Mouse (Mus musculus): ENCODE measurements around the gene Tbrg4.

Gene Tbrg4

GRCm38 (mm10) chr11:6623704-6624103, 2.2 kb downstream of the Tbrg4 start:
- ATAC-seq (ENCODE audit: low TSS enrichment): no peak

DNA sequence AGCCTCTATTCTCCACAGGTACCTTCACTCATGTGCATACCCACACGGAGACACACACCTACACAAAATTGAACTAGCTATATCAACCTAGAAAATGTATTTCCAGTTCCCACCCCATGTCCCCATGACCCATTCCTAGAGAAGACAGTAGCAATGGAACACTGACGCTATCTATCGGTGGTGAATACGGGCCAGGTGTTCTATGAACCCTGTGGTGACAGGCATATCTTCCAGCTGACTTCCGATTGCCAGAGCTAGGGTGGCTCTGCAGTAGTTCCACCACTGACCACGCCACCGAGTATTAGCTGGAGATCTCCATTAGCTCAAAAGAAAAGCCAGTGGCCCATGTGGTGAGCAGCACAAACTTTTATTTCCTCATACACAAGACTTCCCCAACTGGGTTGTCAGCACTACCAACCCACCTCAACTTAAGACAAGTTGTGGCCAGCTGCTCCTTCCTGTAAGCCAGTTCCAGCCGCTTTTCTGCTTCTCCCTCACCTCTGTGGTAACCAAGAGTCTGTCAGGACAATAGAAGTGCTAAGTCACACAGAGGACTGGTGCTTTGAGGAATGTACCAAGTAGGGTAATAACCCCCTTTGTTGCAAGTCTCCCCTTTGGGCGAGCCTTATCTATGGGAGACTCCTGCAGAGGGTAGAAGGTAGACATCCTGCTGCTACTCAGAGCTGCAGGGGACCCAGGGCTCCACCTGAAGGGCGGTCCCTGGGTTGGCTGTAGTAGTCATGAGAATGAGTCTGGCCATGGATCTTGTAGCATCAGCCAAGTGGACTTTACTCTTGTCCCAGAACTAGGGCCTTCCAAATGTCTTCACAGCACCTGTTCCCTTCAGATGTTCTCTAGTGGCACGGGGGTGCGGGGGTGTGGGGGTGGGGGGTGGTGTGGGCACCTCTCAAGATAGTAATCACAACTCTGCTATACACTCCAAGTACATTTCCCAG, 10.3 kb downstream of the Tbrg4 start:
- no peak for ATAC-seq (ENCODE audit: low TSS enrichment)

DNA sequence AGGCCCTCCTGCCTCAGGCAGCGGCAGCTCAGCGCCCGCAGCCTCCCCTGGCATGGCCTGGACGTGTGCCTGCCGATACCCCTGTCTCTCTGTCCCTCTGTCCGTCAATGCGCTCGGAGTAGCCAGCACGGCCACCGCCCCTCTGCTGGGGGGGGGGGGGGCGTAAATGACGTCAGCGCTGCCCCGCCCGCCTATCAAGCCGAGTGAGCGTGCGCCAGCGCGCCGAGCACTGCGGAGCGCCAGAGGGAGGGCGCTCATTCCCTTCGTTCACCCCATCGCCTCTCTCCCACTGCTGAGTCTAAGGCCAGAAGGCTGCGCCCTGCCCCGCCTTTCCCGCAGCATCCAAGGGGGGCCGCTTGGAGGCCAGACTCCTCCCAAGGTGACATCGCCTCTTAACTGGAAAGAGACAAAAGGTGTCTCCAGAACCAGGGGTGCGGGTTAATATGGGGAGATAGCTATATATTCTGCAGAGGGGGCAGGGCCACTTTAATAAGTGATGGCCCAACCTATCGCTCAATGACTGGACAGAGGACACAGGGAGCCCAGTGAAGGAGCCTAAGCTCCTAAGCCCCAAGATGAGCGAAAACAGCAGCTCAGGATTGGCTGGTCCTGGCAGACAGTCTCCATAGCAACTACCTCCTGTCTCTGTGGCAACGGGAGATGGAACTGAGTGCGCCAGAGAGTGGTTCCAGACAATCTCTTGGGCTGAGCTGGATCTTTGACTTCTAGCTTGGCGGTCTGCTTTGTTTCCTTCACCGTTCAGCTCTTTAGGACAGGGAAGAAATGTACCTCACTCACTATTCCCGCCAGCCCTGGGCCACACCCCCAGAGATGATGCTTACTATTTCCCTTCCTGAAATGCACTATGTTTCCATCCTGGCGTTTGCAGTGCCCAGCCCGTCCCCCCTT, 20.1 kb downstream of the Tbrg4 start, which contains the start of gene Nacad:
Gene Nacad (minus strand): TSS at position 563 of the 909 bp plus-strand sequence.
- peak; percentile 82 for ATAC-seq (ENCODE audit: low TSS enrichment)

GRCm38 (mm10) chr11:6605021-6605481, 20.8 kb downstream of the Tbrg4 start:
- peak; percentile 14 for ATAC-seq (ENCODE audit: low TSS enrichment)

DNA sequence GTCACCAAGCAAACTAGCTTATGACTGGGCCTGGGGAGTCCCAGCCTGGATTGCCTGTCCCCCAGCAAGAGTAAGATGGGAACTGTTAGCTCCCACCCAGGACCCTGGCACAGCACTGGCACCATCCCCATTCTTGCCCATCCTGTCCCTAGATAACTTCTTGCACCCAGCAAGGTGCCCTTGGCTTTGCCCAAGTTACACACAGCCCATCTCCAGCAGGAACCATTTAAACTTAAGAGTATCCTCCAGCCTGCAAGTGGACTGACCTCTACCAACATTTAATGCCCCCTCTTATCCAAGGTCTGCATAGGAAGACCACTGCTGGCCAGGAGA, 21.3 kb downstream of the Tbrg4 start:
- no peak for ATAC-seq (ENCODE audit: low TSS enrichment)

DNA sequence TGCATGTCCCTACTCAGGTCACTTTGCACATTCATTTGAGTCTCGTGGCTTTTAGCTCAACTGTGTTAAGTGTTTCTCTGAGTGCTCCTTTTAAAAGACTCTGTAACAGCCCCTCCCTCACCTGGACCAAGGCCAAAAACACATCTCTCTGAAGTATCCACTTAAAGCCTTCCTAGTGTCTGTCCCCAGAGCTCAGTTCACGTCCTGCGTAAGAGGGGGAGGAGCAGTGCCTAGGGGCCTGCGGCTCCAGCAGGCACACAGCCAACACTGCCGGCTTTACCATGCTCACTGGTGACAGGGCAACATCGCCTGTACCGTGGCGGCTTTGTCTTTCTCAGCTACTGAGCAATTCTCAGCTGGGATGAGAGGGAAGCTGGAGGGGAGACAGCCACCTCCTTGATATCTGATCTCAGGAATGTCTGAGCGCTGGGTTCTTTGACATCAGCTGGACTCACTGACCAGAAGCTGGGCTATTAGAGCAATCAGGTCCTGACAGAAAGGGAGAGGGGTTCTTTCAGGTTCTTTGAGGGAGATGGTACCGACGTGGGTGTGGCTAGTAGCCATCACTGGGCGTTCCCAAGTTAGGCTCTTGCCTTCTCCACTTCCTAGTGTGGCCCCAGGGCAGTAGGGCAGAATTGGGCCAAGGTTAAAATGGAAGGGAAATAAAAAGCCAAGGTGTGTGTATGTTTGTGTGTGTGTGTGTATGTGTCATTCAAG, 21.8 kb downstream of the Tbrg4 start:
- 0 out of 2 replicates have a peak, but pooled peaks have one; percentile 2 for ATAC-seq (ENCODE audit: low TSS enrichment)

DNA sequence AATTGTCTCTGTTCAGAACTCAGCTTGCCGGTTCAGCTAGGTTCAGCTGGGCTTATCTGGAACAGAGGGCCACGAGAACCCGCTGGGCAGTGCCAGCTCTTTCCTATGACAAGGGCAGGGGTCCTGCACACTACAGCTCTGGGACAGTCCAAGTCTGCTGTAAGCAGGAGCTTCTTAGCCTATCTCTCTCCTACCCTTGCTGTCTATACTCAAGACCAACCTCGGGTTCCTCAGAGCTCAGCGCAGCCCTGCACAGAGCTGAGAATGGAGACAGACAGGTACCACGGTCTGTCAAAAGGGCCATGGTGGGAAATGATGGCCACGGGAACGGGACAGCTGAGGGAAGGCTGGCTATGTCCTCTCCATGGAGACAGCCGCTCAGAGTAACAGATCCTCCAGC, 22.6 kb downstream of the Tbrg4 start:
- ATAC-seq (ENCODE audit: low TSS enrichment): no peak

DNA sequence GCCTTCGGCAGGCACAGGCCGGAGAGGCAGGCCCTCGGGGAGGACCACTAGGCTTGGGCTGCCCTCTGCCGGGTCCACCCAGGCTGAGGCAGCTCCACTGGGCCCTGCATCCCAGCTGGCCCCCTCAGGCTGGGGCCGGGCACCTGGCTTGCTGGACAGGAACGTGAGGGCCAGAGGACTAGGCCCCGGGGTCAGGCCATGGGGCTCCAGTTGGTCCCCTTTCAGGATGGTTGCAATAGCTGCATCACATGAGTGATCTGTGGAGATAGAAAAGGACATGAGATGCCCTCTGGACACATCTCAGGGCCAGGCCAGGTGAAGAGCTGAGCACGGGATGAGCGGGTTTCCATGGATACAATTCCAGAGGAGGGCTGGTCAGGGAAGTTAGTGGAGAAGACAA, 23.2 kb downstream of the Tbrg4 start:
- ATAC-seq (ENCODE audit: low TSS enrichment): no peak

GRCm38 (mm10) chr11:6601649-6602480, 24.0 kb downstream of the Tbrg4 start:
- ATAC-seq (ENCODE audit: low TSS enrichment): no peak

GRCm38 (mm10) chr11:6600284-6600944, 25.5 kb downstream of the Tbrg4 start:
- no peak for ATAC-seq (ENCODE audit: low TSS enrichment)

DNA sequence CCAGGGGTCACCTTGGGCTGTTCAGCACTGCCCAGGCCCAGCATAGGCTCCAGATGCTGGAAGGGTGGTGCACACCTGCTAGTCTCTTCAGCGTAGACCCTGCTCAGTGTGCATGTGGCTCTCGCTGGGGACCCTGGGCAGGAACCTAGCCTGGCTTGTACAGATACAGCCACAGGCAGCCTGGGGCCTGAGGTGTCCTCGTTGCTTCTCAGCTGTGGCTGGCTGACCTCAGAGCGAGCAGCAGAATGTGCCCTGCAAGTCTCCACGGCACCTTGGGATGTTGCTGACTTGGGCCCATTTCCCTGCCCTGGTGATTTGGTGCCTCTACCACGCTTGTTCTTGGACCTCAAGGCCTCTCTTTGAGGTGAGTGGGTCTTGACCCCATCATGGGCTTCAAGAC, 26.0 kb downstream of the Tbrg4 start:
- no peak for ATAC-seq (ENCODE audit: low TSS enrichment)

GRCm38 (mm10) chr11:6599011-6599681, 26.7 kb downstream of the Tbrg4 start:
- no peak for ATAC-seq (ENCODE audit: low TSS enrichment)

DNA sequence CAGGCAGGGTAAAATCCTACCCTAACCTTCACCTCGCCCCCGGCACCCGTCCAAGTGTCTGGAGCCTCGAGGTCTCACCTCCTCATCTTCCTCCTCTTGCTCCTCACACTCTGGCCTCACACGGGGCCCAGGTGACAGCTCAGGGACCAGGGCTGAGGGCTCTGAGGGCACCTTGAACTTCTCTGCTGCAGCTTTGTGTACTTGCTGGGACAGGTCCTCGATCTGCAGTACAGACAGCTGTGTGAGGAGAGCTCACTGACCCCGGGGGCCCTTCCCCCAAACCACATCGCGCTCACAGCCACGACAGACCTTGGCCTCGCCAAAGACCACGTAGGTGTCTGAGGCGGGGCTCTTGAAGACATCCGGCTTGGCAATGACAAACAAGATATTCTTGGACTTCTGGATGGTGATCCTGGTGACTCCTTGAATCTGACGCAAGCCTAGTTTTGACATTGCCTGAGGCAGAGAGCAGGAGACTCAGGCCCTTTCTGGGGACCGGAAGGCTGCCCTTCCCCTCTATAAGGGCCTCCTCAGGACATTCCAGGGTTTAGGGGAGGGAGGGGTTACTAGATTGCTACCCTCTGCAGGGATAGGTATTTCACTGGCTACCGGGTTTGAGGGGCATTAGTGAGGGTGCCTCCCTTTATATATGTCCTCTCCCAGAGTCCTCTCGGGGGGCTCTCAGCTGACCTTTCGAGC, 27.5 kb downstream of the Tbrg4 start:
- ATAC-seq (ENCODE audit: low TSS enrichment): 0 out of 2 replicates have a peak, but pooled peaks have one; percentile 1

DNA sequence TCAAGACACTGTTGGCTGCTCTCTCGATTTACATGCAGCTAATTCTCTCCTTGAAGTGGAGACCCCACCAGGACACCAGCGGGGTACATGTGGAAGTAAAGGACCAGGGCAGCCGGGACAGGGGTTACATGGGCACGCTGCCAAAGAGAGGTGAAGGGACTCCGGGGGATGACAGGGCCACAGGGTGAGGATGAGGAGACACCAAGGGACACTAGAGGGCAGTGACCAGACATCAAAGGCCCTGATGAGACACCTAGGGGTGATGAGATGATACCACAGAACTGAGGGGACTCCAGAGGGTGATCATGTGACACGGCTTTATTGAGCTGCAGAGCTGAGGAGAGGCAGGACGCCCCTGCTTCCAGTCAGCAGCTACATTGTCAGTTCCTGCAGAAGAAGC, 28.3 kb downstream of the Tbrg4 start:
- no peak for ATAC-seq (ENCODE audit: low TSS enrichment)

- no peak for ATAC-seq (ENCODE audit: low TSS enrichment)
Measured at GRCm38 (mm10) chr11:6596616-6597015, 29.3 kb downstream of the Tbrg4 start.

DNA sequence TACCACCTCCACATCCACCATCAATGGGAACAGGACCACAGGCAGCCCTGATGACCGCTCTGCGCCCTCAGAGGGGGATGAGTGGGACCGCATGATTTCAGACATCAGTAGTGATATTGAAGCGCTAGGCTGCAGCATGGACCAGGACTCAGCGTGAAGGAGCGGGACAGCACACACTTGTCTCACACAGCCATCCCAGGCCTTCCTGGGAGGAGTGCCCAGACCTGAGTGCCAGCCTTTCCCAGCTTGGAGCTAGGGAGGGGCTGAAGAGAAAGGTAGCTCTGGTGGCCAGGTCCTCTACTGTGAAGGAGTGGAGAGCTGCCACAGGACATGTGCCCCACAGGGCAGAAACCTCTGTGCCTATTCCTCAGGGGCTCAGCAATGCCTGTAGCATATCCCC, 29.7 kb downstream of the Tbrg4 start:
- no peak for ATAC-seq (ENCODE audit: low TSS enrichment)

DNA sequence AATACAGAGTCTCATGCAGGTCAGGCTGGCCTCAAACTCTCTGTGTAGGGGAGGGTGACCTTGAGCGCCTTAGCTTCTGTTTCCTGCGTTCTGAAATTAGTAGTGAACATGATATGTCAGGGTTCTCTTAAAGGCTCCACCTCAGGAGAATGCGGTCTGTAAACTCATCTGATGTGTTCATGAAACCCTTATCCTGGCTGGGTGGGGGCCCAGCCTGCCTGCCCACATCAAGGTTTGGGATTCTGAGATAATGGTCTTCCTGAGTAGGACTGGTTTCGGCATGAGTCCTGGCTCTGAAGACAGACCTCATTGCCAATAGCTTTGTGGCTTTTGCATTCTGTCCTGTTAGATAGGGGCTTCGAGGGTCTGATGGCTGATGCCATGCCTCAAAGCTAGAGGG, 30.5 kb downstream of the Tbrg4 start:
- ATAC-seq (ENCODE audit: low TSS enrichment): no peak

DNA sequence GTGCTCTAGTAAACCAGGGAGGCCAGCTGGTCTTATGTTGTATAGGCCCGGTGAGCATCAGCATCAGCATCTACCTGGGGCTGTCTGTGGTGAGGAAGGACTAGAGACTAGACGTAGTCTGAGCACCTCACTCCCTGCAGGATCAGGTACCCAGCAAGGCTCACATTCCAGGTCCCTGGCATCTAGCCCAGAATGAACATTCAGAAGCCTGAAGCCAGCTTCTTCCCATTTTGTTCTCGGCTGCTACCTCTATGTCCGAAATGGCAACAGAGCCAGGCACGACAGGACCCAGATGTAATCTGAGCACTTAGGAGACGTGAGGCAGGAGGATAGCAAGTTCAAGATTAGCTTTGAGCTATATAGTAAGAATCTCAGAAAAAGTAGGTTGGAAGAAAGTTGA, 31.0 kb downstream of the Tbrg4 start:
- ATAC-seq (ENCODE audit: low TSS enrichment): no peak

DNA sequence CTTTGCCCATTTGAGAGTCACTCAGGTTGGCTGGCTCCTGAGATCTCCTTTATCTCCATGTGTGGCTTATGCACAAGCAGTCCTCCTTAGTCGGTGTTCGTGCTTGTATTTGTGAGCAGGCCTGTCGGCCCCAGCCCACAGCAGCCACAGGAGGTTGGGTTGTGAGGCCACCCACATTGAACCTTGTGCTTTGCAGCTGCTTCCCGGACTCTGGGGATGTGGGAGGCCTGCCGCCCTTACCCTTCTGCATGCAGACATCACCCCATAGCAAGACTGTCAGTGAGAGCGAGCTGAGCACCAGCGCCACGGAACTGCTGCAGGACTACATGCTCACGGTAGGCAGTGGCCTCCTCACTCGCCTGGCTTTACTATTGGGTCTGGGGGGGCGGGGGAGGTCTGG, 32.5 kb downstream of the Tbrg4 start:
- no peak for ATAC-seq (ENCODE audit: low TSS enrichment)

All from frontal cortex, adult (tissue).